Comparison of ENCODE assay signal across 13 mouse cellular contexts in genomic region chr14:60379958-60380330, GRCm38 (mm10). TPM values are rescaled to one million over a fixed set of nuclear protein-coding genes. Genes with fewer than 3 reads are reported as not detected.
DNase-seq lines count a peak whose midpoint lies in the region; ATAC-seq lines count a peak whose summit lies in the region.
"Had no signal": no experiment of that assay in that cellular context is flagged by ENCODE, and none has a peak within 500 bp of the region (broad histone marks: within the 10 kb centered on the region; RNA-seq: fewer than 3 reads in every experiment).

No protein-coding gene starts in this region.

- H3K27ac ChIP-seq in lung, embryonic 15.5 days = no peak overlapping the region
- peak overlapping the region; percentile 98; the same call in 1 of the 2 replicates for H3K27ac ChIP-seq in forebrain, embryonic 15.5 days (replicated peaks)
- H3K27ac ChIP-seq in limb, embryonic 12.5 days = no peak overlapping the region
- H3K27ac ChIP-seq in neural tube, embryonic 14.5 days (ENCODE audit: low read depth, low read length) = no peak overlapping the region

- H3K4me2 ChIP-seq in lung, embryonic 15.5 days = 0 out of 2 replicates have a peak overlapping the region, but pooled peaks have one; percentile 91
- H3K4me2 ChIP-seq in forebrain, embryonic 15.5 days (replicated peaks) = peak overlapping the region; percentile 92
- H3K4me2 ChIP-seq in limb, embryonic 12.5 days = peak overlapping the region; percentile 87; the same call in 1 of the 2 replicates
- H3K4me2 ChIP-seq in neural tube, embryonic 14.5 days (ENCODE audit: low read depth, low read length) = peak overlapping the region; percentile 94

- no peak overlapping the region for H3K4me3 ChIP-seq in lung, embryonic 15.5 days
- peak overlapping the region; percentile 86 for H3K4me3 ChIP-seq in forebrain, embryonic 15.5 days
- no peak overlapping the region for H3K4me3 ChIP-seq in limb, embryonic 12.5 days (replicated peaks)
- peak overlapping the region; percentile 91 for H3K4me3 ChIP-seq in neural tube, embryonic 14.5 days (ENCODE audit: low read depth, low read length)

- no peak overlapping the region for H3K9ac ChIP-seq in lung, embryonic 15.5 days
- H3K9ac ChIP-seq in forebrain, embryonic 15.5 days (replicated peaks) = peak overlapping the region; percentile 99
- H3K9ac ChIP-seq in limb, embryonic 12.5 days (replicated peaks) = no peak overlapping the region
- peak overlapping the region; percentile 97 for H3K9ac ChIP-seq in neural tube, embryonic 14.5 days (replicated peaks; ENCODE audit: low read depth, low read length)

- no peak for DNase-seq in lung, postnatal 25 days (ENCODE audit: low spot score)
- DNase-seq in Muller cell, postnatal 12 days (ENCODE audit: inconsistent ontology term) = no peak
- no peak for DNase-seq in gastrocnemius, adult 8-10 months (ENCODE audit: low spot score in 2 of 2)
- DNase-seq: gastrocnemius, postnatal 25 days; heart, postnatal 4 days; kidney, postnatal 36 days; lung, postnatal 10 days; thymus, adult 18-20 months had no signal

- peaks cover 10% of the 10 kb centered on the region for H3K4me1 ChIP-seq in lung, embryonic 15.5 days
- peaks cover 63% of the 10 kb centered on the region for H3K4me1 ChIP-seq in forebrain, embryonic 15.5 days
- peaks cover 6% of the 10 kb centered on the region; the same call in 1 of the 2 replicates for H3K4me1 ChIP-seq in limb, embryonic 12.5 days (replicated peaks)
- peaks cover 51% of the 10 kb centered on the region for H3K4me1 ChIP-seq in neural tube, embryonic 14.5 days (ENCODE audit: control insufficient read depth, insufficient read depth, low read length)

- 89% methylated on average over 8 of the region's 8 CpGs for WGBS in lung, embryonic 15.5 days
- 83% methylated on average over 8 of the region's 8 CpGs for whole genome bisulfite sequencing in forebrain, embryonic 15.5 days
- WGBS in limb, embryonic 12.5 days = 94% methylated on average over 8 of the region's 8 CpGs
- 90% methylated on average over 8 of the region's 8 CpGs for WGBS in neural tube, embryonic 14.5 days

- no peaks in the 10 kb centered on the region for H3K36me3 ChIP-seq in lung, embryonic 15.5 days
- no peaks in the 10 kb centered on the region; the same call in 1 of the 2 replicates for H3K36me3 ChIP-seq in forebrain, embryonic 15.5 days
- no peaks in the 10 kb centered on the region for H3K36me3 ChIP-seq in limb, embryonic 12.5 days
- no peaks in the 10 kb centered on the region for H3K36me3 ChIP-seq in neural tube, embryonic 14.5 days (ENCODE audit: control insufficient read depth, insufficient read depth, low read length)

- peaks cover 39% of the 10 kb centered on the region for H3K27me3 ChIP-seq in lung, embryonic 15.5 days
- H3K27me3 ChIP-seq in forebrain, embryonic 15.5 days = no peaks in the 10 kb centered on the region
- H3K27me3 ChIP-seq in limb, embryonic 12.5 days = peaks cover 42% of the 10 kb centered on the region
- H3K27me3 ChIP-seq in neural tube, embryonic 14.5 days (ENCODE audit: control insufficient read depth, insufficient read depth, low read length) = no peaks in the 10 kb centered on the region

- no peak for ATAC-seq in lung, embryonic 15.5 days (ENCODE audit: borderline replicate concordance, extremely low read depth, low FRiP score, low TSS enrichment)
- ATAC-seq in forebrain, embryonic 15.5 days (replicated peaks) = no peak
- ATAC-seq in limb, embryonic 12.5 days (ENCODE audit: insufficient number of reproducible peaks, insufficient read depth, low FRiP score, low TSS enrichment, low read depth) = no peak
- no peak for ATAC-seq in neural tube, embryonic 14.5 days (ENCODE audit: low read depth)
- ATAC-seq in monocyte, adult 5-6 weeks (replicated peaks; ENCODE audit: insufficient number of reproducible peaks, low FRiP score, low TSS enrichment, poor library complexity, severe bottlenecking) = no peak

- H3K9me3 ChIP-seq in lung, embryonic 15.5 days = no peaks in the 10 kb centered on the region
- H3K9me3 ChIP-seq in forebrain, embryonic 15.5 days = no peaks in the 10 kb centered on the region
- H3K9me3 ChIP-seq in limb, embryonic 12.5 days = no peaks in the 10 kb centered on the region
- H3K9me3 ChIP-seq in neural tube, embryonic 14.5 days (ENCODE audit: control insufficient read depth, low read length) = no peaks in the 10 kb centered on the region

RNA-seq across cellular contexts. Expression of gene Amer2, which starts 6.9 kb away (rescaled TPM):
- polyA plus RNA-seq in lung, embryonic 15.5 days (2015; fragmentation: Nextera tagmentation; extraction: Ambion mirVana) = 1.4 TPM in 2 replicates
- polyA plus RNA-seq in forebrain, embryonic 15.5 days (2015; fragmentation: Nextera tagmentation; extraction: Ambion mirVana) = 51.1 and 54.6 TPM in 2 replicates
- polyA plus RNA-seq in limb, embryonic 12.5 days (2016; fragmentation: Nextera tagmentation; extraction: Ambion mirVana) = 3.9 and 4.6 TPM in 2 replicates
- polyA plus RNA-seq in neural tube, embryonic 14.5 days (2014; fragmentation: Nextera tagmentation; extraction: Ambion mirVana) = 21.3 and 21.9 TPM in 2 replicates
- not detected in 3 replicates for total RNA-seq in monocyte, adult 5-6 weeks (2017)
- total RNA-seq in gastrocnemius, adult 8-10 months (2022) = under 1 TPM in 1 of 4 experiments, not detected in 3; 0.02 TPM

Comparison
In these comparisons a context has a peak if more than half of its experiments do, and no peak if none do; other contexts are left out.
1. H3K4me3 ChIP-seq: peak in forebrain, embryonic 15.5 days (single experiment) and neural tube, embryonic 14.5 days (single experiment); none in lung, embryonic 15.5 days (single experiment) and limb, embryonic 12.5 days (single experiment).
2. H3K9ac ChIP-seq: peak in forebrain, embryonic 15.5 days (single experiment) and neural tube, embryonic 14.5 days (single experiment); none in lung, embryonic 15.5 days (single experiment) and limb, embryonic 12.5 days (single experiment).
3. Peak in every context shown above with its lines, with median percentiles within 50 percentile points of each other: H3K4me2 ChIP-seq.